Mouse (Mus musculus): Measurements from ENCODE around the gene Tmem222. TPM values are rescaled to one million over a fixed set of nuclear protein-coding genes. Genes with fewer than 3 reads are reported as not detected.

The Tmem222 gene
- polyA plus RNA-seq, 1 experiment = 66.9 TPM

- H3K36me3 ChIP-seq (ENCODE audit: control insufficient read depth, insufficient read depth) = no peaks in the 10 kb centered on the region
- H3K27me3 ChIP-seq (ENCODE audit: control insufficient read depth, insufficient read depth, insufficient read length) = no peaks in the 10 kb centered on the region
- H3K4me2 ChIP-seq (ENCODE audit: low read depth) = no peak overlapping the region
- no peak overlapping the region for H3K4me3 ChIP-seq
- no peak overlapping the region for H3ac ChIP-seq (ENCODE audit: control insufficient read depth, insufficient read length)
- no peak for TF ChIP-seq USF1 (IDR thresholded peaks at IDR 0.05; ENCODE audit: low read depth)
- no peak for TF ChIP-seq TCF12 (IDR thresholded peaks at IDR 0.05; ENCODE audit: insufficient read depth, poor library complexity, severe bottlenecking)
- no peak for TF ChIP-seq REST (IDR thresholded peaks at IDR 0.05; ENCODE audit: insufficient read depth, insufficient read length)
- TF ChIP-seq MYOG (IDR thresholded peaks at IDR 0.05; ENCODE audit: control insufficient read depth in 1 of 3, insufficient read depth in 1 of 3, insufficient read length in 2 of 3, low read depth in 2 of 3) = no peak
- no peaks in the 10 kb centered on the region for H3K79me2 ChIP-seq (ENCODE audit: control insufficient read depth, insufficient read depth)
These were observed 8.4 kb upstream of the Tmem222 start for GRCm38 (mm10) chr4:133285950-133286349.

GRCm38 (mm10) chr4:133285299-133285698 is 7.7 kb upstream of the Tmem222 start:
- no peak overlapping the region for H3K4me2 ChIP-seq (ENCODE audit: low read depth)

GRCm38 (mm10) chr4:133282656-133283055 is 5.1 kb upstream of the Tmem222 start:
- Histone ChIP-seq H3ac (ENCODE audit: control insufficient read depth, insufficient read length) (no peak overlapping the region), H3K4me2 (ENCODE audit: low read depth) (no peak overlapping the region), H3K79me2 (ENCODE audit: control insufficient read depth, insufficient read depth) (no peaks in the 10 kb centered on the region), H3K36me3 (ENCODE audit: control insufficient read depth, insufficient read depth) (no peaks in the 10 kb centered on the region), H3K27me3 (ENCODE audit: control insufficient read depth, insufficient read depth, insufficient read length) (no peaks in the 10 kb centered on the region), H3K4me3 (no peak overlapping the region)
- TF ChIP-seq USF1 (IDR thresholded peaks at IDR 0.05; ENCODE audit: low read depth) (no peak), CEBPB (IDR thresholded peaks at IDR 0.05; ENCODE audit: insufficient read depth, poor library complexity, severe bottlenecking) (no peak), MYOD1 (IDR thresholded peaks at IDR 0.05; ENCODE audit: control insufficient read depth in 1 of 3, insufficient read length in 2 of 3, low read depth in 2 of 3) (no peak), MAX (IDR thresholded peaks at IDR 0.05; ENCODE audit: low read depth) (no peak), MYOG (IDR thresholded peaks at IDR 0.05; ENCODE audit: control insufficient read depth in 1 of 3, insufficient read depth in 1 of 3, insufficient read length in 2 of 3, low read depth in 2 of 3) (no peak), TCF12 (IDR thresholded peaks at IDR 0.05; ENCODE audit: insufficient read depth, poor library complexity, severe bottlenecking) (no peak), REST (IDR thresholded peaks at IDR 0.05; ENCODE audit: insufficient read depth, insufficient read length) (no peak), POLR2AphosphoS2 (IDR thresholded peaks at IDR 0.05; ENCODE audit: insufficient read length, low read depth) (no peak), POLR2A (IDR thresholded peaks at IDR 0.05; ENCODE audit: insufficient read length, low read depth) (no peak), E2F4 (IDR thresholded peaks at IDR 0.05; ENCODE audit: insufficient read depth) (no peak), SRF (IDR thresholded peaks at IDR 0.05; ENCODE audit: control insufficient read depth, insufficient read length, low read depth) (no peak)

More at GRCm38 (mm10) chr4:133285299-133285698, 7.7 kb upstream of the Tmem222 start:
- H3K27me3 ChIP-seq (ENCODE audit: control insufficient read depth, insufficient read depth, insufficient read length) = no peaks in the 10 kb centered on the region
- TF ChIP-seq POLR2AphosphoS2 (IDR thresholded peaks at IDR 0.05; ENCODE audit: insufficient read length, low read depth) (no peak), MYOD1 (IDR thresholded peaks at IDR 0.05; ENCODE audit: control insufficient read depth in 1 of 3, insufficient read length in 2 of 3, low read depth in 2 of 3) (no peak), REST (IDR thresholded peaks at IDR 0.05; ENCODE audit: insufficient read depth, insufficient read length) (no peak), TCF3 (IDR thresholded peaks at IDR 0.05; ENCODE audit: insufficient read length, low read depth) (no peak), E2F4 (IDR thresholded peaks at IDR 0.05; ENCODE audit: insufficient read depth) (no peak), CEBPB (IDR thresholded peaks at IDR 0.05; ENCODE audit: insufficient read depth, poor library complexity, severe bottlenecking) (no peak), POLR2A (IDR thresholded peaks at IDR 0.05; ENCODE audit: insufficient read length, low read depth) (no peak), MAX (IDR thresholded peaks at IDR 0.05; ENCODE audit: low read depth) (no peak), MYOG (IDR thresholded peaks at IDR 0.05; ENCODE audit: control insufficient read depth in 1 of 3, insufficient read depth in 1 of 3, insufficient read length in 2 of 3, low read depth in 2 of 3) (no peak), SRF (IDR thresholded peaks at IDR 0.05; ENCODE audit: control insufficient read depth, insufficient read length, low read depth) (no peak), TCF12 (IDR thresholded peaks at IDR 0.05; ENCODE audit: insufficient read depth, poor library complexity, severe bottlenecking) (no peak), USF1 (IDR thresholded peaks at IDR 0.05; ENCODE audit: low read depth) (no peak)
- no peak overlapping the region for H3ac ChIP-seq (ENCODE audit: control insufficient read depth, insufficient read length)
- no peaks in the 10 kb centered on the region for H3K79me2 ChIP-seq (ENCODE audit: control insufficient read depth, insufficient read depth)
- no peak overlapping the region for H3K4me3 ChIP-seq
- no peaks in the 10 kb centered on the region for H3K36me3 ChIP-seq (ENCODE audit: control insufficient read depth, insufficient read depth)

GRCm38 (mm10) chr4:133281951-133282481 is 4.4 kb upstream of the Tmem222 start:
- Histone ChIP-seq H3K4me2 (ENCODE audit: low read depth) (no peak overlapping the region), H3ac (ENCODE audit: control insufficient read depth, insufficient read length) (no peak overlapping the region), H3K36me3 (ENCODE audit: control insufficient read depth, insufficient read depth) (no peaks in the 10 kb centered on the region), H3K27me3 (ENCODE audit: control insufficient read depth, insufficient read depth, insufficient read length) (no peaks in the 10 kb centered on the region), H3K4me3 (no peak overlapping the region), H3K79me2 (ENCODE audit: control insufficient read depth, insufficient read depth) (peaks cover 4% of the 10 kb centered on the region)
- TF ChIP-seq MYOD1 (IDR thresholded peaks at IDR 0.05; ENCODE audit: control insufficient read depth in 1 of 3, insufficient read length in 2 of 3, low read depth in 2 of 3) = no peak
- TF ChIP-seq POLR2AphosphoS2 (IDR thresholded peaks at IDR 0.05; ENCODE audit: insufficient read length, low read depth) = no peak
- TF ChIP-seq CEBPB (IDR thresholded peaks at IDR 0.05; ENCODE audit: insufficient read depth, poor library complexity, severe bottlenecking) = no peak
- TF ChIP-seq POLR2A (IDR thresholded peaks at IDR 0.05; ENCODE audit: insufficient read length, low read depth) = no peak
- no peak for TF ChIP-seq USF1 (IDR thresholded peaks at IDR 0.05; ENCODE audit: low read depth)
- TF ChIP-seq MYOG (IDR thresholded peaks at IDR 0.05; ENCODE audit: control insufficient read depth in 1 of 3, insufficient read depth in 1 of 3, insufficient read length in 2 of 3, low read depth in 2 of 3) = no peak
- TF ChIP-seq TCF3 (IDR thresholded peaks at IDR 0.05; ENCODE audit: insufficient read length, low read depth) = no peak
- no peak for TF ChIP-seq E2F4 (IDR thresholded peaks at IDR 0.05; ENCODE audit: insufficient read depth)
- no peak for TF ChIP-seq SRF (IDR thresholded peaks at IDR 0.05; ENCODE audit: control insufficient read depth, insufficient read length, low read depth)
- no peak for TF ChIP-seq REST (IDR thresholded peaks at IDR 0.05; ENCODE audit: insufficient read depth, insufficient read length)
- no peak for TF ChIP-seq TCF12 (IDR thresholded peaks at IDR 0.05; ENCODE audit: insufficient read depth, poor library complexity, severe bottlenecking)
- TF ChIP-seq MAX (IDR thresholded peaks at IDR 0.05; ENCODE audit: low read depth) = no peak
